Mouse (Mus musculus): ENCODE measurements around the gene Ndufaf4. TPM values are rescaled to one million over a fixed set of nuclear protein-coding genes. Genes with fewer than 3 reads are reported as not detected.

The Ndufaf4 gene
- polyA plus RNA-seq, 1 experiment from 2014 or later = 85.8 TPM

DNA sequence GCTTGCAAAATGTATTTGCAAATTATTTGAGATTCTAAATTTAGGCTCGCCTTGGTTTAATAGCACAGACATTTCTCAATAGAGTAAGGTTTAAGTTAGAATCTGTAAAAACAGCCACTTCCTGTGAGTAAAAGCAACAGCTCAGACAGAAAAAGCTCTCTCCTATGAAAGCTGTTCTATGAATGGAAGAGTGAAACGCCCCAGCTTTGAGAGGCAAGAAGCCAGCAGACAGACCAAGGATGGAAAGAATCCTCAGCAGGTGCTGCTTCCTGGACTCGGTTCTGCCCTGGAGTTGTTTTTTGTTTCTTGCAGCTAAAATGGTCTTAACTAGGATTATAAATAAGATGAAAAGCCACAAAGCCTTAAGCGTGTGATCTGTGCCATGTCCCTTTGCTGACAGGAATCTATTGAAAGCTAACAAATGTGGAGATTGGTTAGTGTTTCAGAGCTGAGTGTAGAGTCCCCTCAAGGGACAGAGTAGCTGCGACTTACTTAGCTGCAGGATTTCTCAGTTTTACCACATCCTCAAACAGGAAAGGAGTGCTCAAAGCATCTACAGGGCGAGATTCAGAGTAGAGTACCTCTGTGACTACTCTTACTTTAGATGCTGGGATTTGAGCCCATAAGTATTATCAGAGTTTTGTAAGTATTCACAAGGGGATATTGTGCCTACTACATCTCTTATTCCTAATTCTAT is 45.0 kb downstream of the Ndufaf4 start:
- H3K9ac ChIP-seq (ENCODE audit: low read depth, low read length) = no peak overlapping the region
- no peak overlapping the region for H3K27ac ChIP-seq (ENCODE audit: low read depth, low read length)
- no peak overlapping the region for H3K4me3 ChIP-seq (ENCODE audit: low read depth, low read length)
- H3K36me3 ChIP-seq (ENCODE audit: control insufficient read depth, insufficient read depth, low read length) = no peaks in the 10 kb centered on the region
- H3K27me3 ChIP-seq (ENCODE audit: control insufficient read depth, insufficient read depth, low read length) = no peaks in the 10 kb centered on the region
- 51% methylated on average over 6 of the region's 6 CpGs for WGBS (ENCODE audit: insufficient replicate concordance)
- no peak for ATAC-seq (replicated peaks; ENCODE audit: insufficient number of reproducible peaks, low FRiP score, low TSS enrichment)
- H3K9me3 ChIP-seq (replicated peaks; ENCODE audit: control insufficient read depth, low read length) = no peaks in the 10 kb centered on the region
- H3K4me1 ChIP-seq (ENCODE audit: control insufficient read depth, insufficient read depth, low read length) = no peaks in the 10 kb centered on the region
- H3K4me2 ChIP-seq = no peak overlapping the region

Other genes with a start within 250 kb of the Ndufaf4 start
- gene Klhl32, start 47.0 kb upstream of the Ndufaf4 start, polyA plus RNA-seq (2014; fragmentation: Nextera tagmentation; extraction: Ambion mirVana) = 2.4 and 2.9 TPM in 2 replicates
- gene Gpr63, start 68.3 kb downstream of the Ndufaf4 start, polyA plus RNA-seq (2014; fragmentation: Nextera tagmentation; extraction: Ambion mirVana) = 1.5 and 2.2 TPM in 2 replicates

All from heart, embryonic 11.5 days (tissue).